Mouse (Mus musculus): ENCODE measurements around the gene Slc39a3.

GRCm38 (mm10) chr10:80984223-80984622, 53.0 kb downstream of the Slc39a3 start:
- TF ChIP-seq CHD2 (IDR thresholded peaks at IDR 0.05; ENCODE audit: low read depth, low read length) (no peak), ZC3H11A (IDR thresholded peaks at IDR 0.05; ENCODE audit: borderline replicate concordance, low read depth, low read length) (no peak), HCFC1 (IDR thresholded peaks at IDR 0.05; ENCODE audit: borderline replicate concordance, insufficient read depth, low read length) (no peak)

Measured in ES-E14 (cell line).